Mouse (Mus musculus): ENCODE measurements around the gene Slc10a4. TPM values are rescaled to one million over a fixed set of nuclear protein-coding genes. Genes with fewer than 3 reads are reported as not detected.

Slc10a4 gene
- polyA plus RNA-seq, 1 experiment from 2014 or later = 0.09 TPM

GRCm38 (mm10) chr5:73047651-73048245 lies 41.1 kb downstream of the Slc10a4 start:
- Histone ChIP-seq H3K4me1 (ENCODE audit: control insufficient read depth, low read depth, low read length) (no peaks in the 10 kb centered on the region), H3K9me3 (replicated peaks; ENCODE audit: control insufficient read depth, low read length) (no peaks in the 10 kb centered on the region; the same call in 1 of the 2 replicates), H3K4me3 (ENCODE audit: low read depth, low read length) (no peak overlapping the region), H3K36me3 (ENCODE audit: control insufficient read depth, insufficient read depth) (peaks cover 79% of the 10 kb centered on the region), H3K27ac (ENCODE audit: low read length) (no peak overlapping the region), H3K27me3 (ENCODE audit: control insufficient read depth, insufficient read depth, low read depth, low read length) (no peaks in the 10 kb centered on the region), H3K4me2 (ENCODE audit: low read depth, low read length) (no peak overlapping the region), H3K9ac (ENCODE audit: low read depth, low read length) (no peak overlapping the region)
- ATAC-seq (ENCODE audit: low read depth) = no peak
- WGBS (ENCODE audit: insufficient replicate concordance) = 87% methylated on average over 7 of the region's 7 CpGs

- H3K4me1 ChIP-seq (ENCODE audit: control insufficient read depth, low read depth, low read length) = no peaks in the 10 kb centered on the region
- H3K9me3 ChIP-seq (replicated peaks; ENCODE audit: control insufficient read depth, low read length) = no peaks in the 10 kb centered on the region
- H3K4me3 ChIP-seq (ENCODE audit: low read depth, low read length) = no peak overlapping the region
- H3K9ac ChIP-seq (ENCODE audit: low read depth, low read length) = no peak overlapping the region
- peaks cover 85% of the 10 kb centered on the region for H3K36me3 ChIP-seq (ENCODE audit: control insufficient read depth, insufficient read depth)
- ATAC-seq (ENCODE audit: low read depth) = no peak
- H3K27me3 ChIP-seq (ENCODE audit: control insufficient read depth, insufficient read depth, low read depth, low read length) = no peaks in the 10 kb centered on the region
- H3K4me2 ChIP-seq (ENCODE audit: low read depth, low read length) = no peak overlapping the region
- H3K27ac ChIP-seq (ENCODE audit: low read length) = no peak overlapping the region
- 90% methylated on average over 8 of the region's 8 CpGs for WGBS (ENCODE audit: insufficient replicate concordance)
These were observed 47.2 kb downstream of the Slc10a4 start for GRCm38 (mm10) chr5:73053933-73054332.

GRCm38 (mm10) chr5:73056457-73056856 lies 49.8 kb downstream of the Slc10a4 start:
- 85% methylated on average over 6 of the region's 6 CpGs for WGBS (ENCODE audit: insufficient replicate concordance)
- Histone ChIP-seq H3K27ac (ENCODE audit: low read length) (no peak overlapping the region), H3K4me2 (ENCODE audit: low read depth, low read length) (no peak overlapping the region), H3K27me3 (ENCODE audit: control insufficient read depth, insufficient read depth, low read depth, low read length) (no peaks in the 10 kb centered on the region), H3K4me3 (ENCODE audit: low read depth, low read length) (no peak overlapping the region), H3K36me3 (ENCODE audit: control insufficient read depth, insufficient read depth) (peaks cover 72% of the 10 kb centered on the region), H3K9ac (ENCODE audit: low read depth, low read length) (no peak overlapping the region), H3K9me3 (replicated peaks; ENCODE audit: control insufficient read depth, low read length) (no peaks in the 10 kb centered on the region), H3K4me1 (ENCODE audit: control insufficient read depth, low read depth, low read length) (no peaks in the 10 kb centered on the region)
- ATAC-seq (ENCODE audit: low read depth) = no peak

GRCm38 (mm10) chr5:73056937-73057336 lies 50.3 kb downstream of the Slc10a4 start:
- Histone ChIP-seq H3K36me3 (ENCODE audit: control insufficient read depth, insufficient read depth) (peaks cover 67% of the 10 kb centered on the region), H3K4me2 (ENCODE audit: low read depth, low read length) (no peak overlapping the region), H3K4me3 (ENCODE audit: low read depth, low read length) (no peak overlapping the region), H3K27me3 (ENCODE audit: control insufficient read depth, insufficient read depth, low read depth, low read length) (no peaks in the 10 kb centered on the region), H3K27ac (ENCODE audit: low read length) (no peak overlapping the region), H3K9me3 (replicated peaks; ENCODE audit: control insufficient read depth, low read length) (no peaks in the 10 kb centered on the region), H3K4me1 (ENCODE audit: control insufficient read depth, low read depth, low read length) (no peaks in the 10 kb centered on the region), H3K9ac (ENCODE audit: low read depth, low read length) (no peak overlapping the region)
- 87% methylated on average over 5 of the region's 5 CpGs for WGBS (ENCODE audit: insufficient replicate concordance)
- ATAC-seq (ENCODE audit: low read depth) = no peak

- Histone ChIP-seq H3K4me2 (ENCODE audit: low read depth, low read length) (no peak overlapping the region), H3K4me3 (ENCODE audit: low read depth, low read length) (no peak overlapping the region), H3K4me1 (ENCODE audit: control insufficient read depth, low read depth, low read length) (no peaks in the 10 kb centered on the region), H3K9ac (ENCODE audit: low read depth, low read length) (no peak overlapping the region), H3K36me3 (ENCODE audit: control insufficient read depth, insufficient read depth) (peaks cover 39% of the 10 kb centered on the region), H3K27me3 (ENCODE audit: control insufficient read depth, insufficient read depth, low read depth, low read length) (no peaks in the 10 kb centered on the region), H3K9me3 (replicated peaks; ENCODE audit: control insufficient read depth, low read length) (no peaks in the 10 kb centered on the region), H3K27ac (ENCODE audit: low read length) (no peak overlapping the region)
- WGBS (ENCODE audit: insufficient replicate concordance) = 88% methylated on average over 11 of the region's 11 CpGs
- no peak for ATAC-seq (ENCODE audit: low read depth)
These were observed 54.9 kb downstream of the Slc10a4 start for GRCm38 (mm10) chr5:73061506-73062155.

Other genes with a start within 250 kb of the Slc10a4 start
- gene Tec, start 138.4 kb upstream of the Slc10a4 start, polyA plus RNA-seq (2015; fragmentation: Nextera tagmentation; extraction: Ambion mirVana) = 5.2 and 5.7 TPM in 2 replicates
- gene Slain2, start 92.6 kb upstream of the Slc10a4 start, polyA plus RNA-seq (2015; fragmentation: Nextera tagmentation; extraction: Ambion mirVana) = 3.2 TPM in 2 replicates
- not detected in 2 replicates for gene Gm10135, start 32.2 kb upstream of the Slc10a4 start, polyA plus RNA-seq (2015; fragmentation: Nextera tagmentation; extraction: Ambion mirVana)
- 43.6 and 44.1 TPM in 2 replicates for gene Fryl, start 249.7 kb downstream of the Slc10a4 start, polyA plus RNA-seq (2015; fragmentation: Nextera tagmentation; extraction: Ambion mirVana)